Mouse (Mus musculus) MN1 (cell line): ENCODE results near the gene Mrps24.

Experiments used
- DNase-seq: peaks from one replicate; pipeline ENCODE4 v3.0.0-alpha.2; 2016; ENCODE audit warnings: low spot score

Gene Mrps24

DNA sequence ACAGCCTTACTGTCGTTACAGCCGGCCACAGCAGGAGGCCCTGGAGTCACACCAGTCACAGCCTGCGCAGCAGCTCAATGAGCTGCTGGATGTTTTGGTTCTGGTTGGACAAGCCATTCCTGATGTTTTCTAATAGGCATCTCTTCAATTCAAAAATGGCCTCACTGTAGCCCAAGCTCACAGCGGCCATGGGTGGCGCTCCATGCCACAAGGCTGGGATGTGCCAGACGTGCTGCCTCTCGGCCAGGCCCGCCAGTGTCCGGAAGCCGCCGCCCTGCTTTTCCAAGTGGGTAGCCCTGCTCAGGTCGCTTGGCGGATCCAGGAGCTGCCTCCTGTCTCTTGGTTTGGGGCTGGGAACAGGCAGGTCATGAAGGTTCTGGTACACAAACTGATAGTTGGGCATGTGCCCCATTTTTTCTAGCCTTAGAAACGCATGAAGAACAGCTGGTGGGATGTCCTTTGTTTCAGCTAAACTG is at the start of gene Mrps24:
Gene Mrps24, minus strand, starts transcription at position 51 of the 476 bp plus-strand sequence.
- DNase-seq: peak; percentile 5

DNA sequence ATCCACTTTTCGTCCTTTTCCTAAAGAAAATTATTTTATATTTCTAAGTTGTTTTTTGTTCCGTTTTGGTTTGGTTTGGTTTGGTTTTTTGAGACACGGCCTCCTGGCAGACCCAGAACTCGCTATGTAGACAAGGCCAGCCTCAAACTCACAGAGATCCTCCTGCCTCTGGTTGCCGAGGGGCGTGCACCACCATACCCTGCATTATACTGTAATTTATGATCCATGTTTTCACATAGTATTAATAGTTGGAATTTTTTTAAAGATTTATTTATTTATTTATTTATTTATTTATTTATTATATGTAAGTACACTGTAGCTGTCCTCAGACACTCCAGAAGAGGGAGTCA is 47.1 kb upstream of the Mrps24 start:
- no peak for DNase-seq

DNA sequence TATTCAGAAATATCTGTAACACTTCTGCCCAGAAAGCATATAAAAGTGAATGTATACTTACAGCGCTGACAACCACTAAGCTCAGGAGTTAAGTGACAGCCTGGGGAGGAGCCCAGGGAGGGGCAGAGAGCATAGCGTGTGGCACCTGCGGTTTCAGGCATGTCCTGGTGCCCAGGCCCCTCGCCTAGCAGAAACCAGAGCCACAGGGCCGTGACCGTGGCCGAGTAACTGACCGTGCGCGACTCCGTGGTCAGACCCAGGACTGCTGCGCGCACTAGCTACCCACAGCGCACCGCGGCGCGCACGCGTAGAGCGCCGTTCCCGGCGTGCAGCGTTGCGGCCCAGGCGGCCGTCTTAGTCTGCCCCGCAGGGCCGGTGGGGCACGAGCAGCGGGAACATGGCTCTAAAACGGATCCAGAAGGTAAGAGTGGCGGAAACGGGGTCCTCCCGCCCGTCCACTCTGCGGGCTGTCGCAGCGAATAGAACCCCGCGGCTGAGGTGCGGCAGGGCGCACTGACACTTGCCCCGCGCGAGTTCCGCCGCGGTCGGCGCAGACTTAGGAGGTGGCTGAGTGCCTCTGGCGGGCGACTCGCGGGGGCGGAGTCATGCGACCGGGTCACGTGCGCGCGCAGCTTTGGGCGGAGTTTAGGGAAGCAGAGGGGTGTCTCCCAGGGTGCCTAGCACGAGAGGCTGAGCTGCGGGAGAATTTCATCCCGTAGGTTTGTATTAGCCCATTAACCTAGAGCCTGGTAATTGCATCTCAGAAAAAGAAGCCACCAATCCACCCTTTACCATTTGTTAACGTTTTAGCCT is 46.5 kb upstream of the Mrps24 start, which contains the start of gene Urgcp:
Gene Urgcp, minus strand, starts transcription at position 557 of the 813 bp plus-strand sequence.
- peak; percentile 98 for DNase-seq

DNA sequence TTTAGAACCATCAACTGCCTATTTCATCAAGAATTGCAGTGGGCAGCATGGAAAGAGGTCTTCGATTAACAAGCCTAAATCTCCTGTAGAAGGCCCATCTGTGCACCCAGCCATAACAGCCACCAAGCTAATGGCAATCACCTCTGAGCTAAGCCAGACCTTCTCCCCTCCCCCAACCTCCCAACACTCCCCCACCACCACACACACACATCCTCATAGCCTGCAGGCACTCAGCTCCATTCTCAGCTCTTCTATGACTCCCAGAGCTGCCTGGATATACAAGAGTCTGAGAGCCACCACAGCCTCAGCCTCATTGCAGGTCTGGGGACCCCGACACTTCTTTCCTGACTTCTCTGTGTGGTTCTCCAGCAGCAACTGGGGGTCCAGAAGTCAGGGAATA is 38.3 kb upstream of the Mrps24 start:
- DNase-seq: no peak

DNA sequence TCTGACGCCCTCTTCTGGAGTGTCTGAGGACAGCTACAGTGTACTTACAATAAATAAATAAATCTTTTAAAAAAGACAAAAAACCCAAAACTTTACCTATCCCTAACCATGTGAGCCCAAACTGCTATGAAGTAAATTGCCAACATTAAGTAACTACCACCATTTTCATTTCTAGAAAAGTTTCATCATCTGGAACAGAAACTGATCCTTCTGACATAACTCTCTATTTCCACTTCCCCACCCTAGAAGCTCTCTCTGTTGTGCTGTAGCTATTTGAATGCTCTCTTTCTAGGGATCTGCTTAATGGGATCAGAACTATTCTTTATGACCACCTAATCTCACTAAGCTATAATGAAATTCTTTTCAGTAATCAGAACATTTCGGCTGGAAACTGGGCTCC is 29.5 kb upstream of the Mrps24 start:
- no peak for DNase-seq

DNA sequence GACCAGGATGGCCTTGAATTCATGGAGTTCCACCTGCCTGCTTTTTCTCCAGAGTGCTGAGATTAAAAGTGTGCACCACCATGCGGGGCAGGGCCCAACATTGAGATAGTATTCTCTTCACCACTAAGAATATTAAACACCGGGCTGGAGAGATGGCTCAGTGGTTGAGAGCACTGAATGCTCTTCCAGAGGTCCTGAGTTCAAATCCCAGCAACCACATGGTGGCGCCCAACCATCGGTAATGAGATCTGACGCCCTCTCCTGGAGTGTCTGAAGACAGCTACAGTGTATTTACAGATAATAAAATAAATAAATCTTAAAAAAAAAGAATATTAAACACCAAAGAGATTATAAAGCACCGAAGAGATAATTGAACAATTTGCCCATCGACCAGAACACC is 26.6 kb upstream of the Mrps24 start:
- peak; percentile 37 for DNase-seq

DNA sequence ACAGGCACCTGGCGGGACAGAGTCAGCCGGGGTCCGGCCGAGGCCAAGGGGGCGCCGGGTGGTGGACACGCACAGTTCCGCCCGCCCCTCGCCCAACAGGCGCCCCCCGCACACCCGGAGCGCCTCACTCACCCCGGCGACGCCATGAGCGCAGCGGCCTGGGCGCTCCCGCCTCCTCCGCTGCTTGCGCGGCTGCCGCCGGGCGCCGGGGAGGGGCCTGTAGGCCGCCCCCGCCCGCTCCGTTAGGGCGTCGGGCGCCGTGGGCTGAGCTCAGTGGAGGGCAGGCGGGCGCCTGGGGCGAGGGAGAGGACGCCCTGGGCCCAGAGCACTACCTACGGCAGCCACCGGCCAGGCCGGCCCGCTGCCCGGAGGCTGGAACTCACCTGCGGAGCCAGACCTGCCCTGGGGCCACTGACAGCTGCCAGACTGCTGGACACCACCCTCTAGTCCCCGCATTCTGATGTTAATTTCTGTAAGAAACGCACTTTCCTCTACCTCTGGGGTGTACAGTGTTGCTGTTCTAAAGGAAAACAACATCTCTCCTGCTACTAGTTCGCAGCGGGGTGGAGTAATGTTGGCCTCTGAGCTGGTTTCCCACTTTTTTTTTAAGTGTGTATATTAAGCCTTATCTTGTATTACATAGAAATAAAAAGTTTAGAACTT is 25.6 kb upstream of the Mrps24 start:
- DNase-seq: peak; percentile 87

DNA sequence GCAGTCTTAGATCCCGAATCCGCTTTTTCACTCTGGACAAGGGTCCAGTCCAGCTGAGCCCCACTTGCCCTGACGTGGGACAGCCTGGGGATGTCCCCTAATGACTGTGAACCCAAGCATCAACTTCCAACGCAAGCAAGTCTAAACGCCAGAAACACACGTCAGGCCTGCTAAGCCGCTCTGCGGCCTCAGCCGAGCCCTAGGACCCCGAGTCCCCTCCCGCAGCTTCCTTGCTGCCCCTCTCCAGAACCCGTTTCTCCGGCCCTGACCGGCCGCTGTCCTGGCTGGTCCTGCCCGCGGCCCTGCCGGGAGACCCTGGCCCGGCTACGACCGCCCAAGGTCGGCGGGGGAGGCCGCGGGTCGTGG is 25.1 kb upstream of the Mrps24 start:
- peak; percentile 59 for DNase-seq

DNA sequence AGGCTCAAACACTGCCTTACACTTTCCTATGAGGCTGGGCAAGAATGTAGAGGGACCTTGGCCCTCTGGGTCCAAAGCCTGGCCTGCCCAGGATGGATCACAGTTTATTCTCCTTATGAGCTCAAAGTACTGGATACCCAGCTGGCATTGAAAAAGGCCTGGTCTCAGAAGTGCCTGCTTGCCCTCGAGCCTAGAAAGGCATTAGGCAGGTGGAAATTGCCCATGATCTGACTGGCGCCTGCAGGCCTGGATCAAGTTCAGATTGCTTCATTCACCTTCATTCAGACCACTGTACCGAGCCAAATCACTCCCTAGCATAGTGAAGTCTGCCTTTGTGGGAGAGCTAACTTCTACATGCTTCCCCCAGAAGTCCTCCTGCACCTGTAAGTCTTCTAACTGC is 24.4 kb upstream of the Mrps24 start:
- DNase-seq: peak; percentile 35

DNA sequence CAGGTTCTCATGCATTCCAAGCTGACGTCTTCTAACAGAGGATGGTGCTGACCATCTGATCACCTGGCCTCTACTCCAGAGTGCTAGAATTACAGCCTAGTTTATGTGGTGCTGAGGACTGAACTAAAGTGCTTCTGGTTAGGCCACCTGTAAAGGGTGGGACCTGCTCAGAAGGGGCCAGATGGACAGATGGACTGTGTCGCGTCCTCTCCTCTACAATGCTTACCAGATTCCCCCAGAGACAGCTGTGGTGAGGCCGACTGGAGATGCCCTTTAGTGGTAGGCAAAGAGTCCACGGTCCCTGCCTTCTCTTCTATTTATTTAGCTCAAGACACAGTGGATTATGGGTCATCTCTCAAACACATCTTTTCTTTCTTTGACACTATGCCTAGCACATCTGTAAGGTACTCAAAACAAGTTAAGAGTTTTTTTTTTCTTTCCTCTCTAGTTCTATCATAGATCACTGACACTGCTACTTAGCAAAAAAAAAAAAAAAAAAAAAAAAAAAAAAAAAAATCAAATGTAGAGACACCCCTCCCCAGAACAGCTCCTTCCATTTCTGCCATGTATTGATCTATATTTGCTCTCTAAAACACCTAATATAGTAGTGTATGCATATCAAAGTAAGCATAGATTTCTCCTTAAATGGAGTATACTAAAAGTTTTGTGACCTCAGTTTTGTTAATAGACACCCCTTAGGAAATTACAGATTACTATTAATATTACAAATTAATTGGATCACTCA is 23.6 kb upstream of the Mrps24 start:
- peak; percentile 24 for DNase-seq

DNA sequence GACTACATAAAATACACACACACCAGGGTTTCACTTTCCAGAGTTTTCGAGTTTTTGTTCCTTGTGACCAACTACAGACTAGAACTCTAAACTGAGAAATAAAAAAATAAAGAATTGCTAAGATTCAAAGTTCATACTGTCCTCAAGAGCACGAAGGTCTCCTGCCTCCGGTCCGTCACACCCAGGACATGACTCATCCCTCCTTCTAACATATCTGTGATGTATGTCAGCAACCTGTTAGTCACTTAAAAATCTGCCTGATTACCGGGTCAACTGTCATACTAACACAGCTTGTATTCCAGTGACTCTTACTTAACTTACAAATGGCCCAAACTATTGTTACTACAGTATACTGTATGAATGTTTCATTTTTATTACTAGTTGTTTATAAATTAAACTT is 21.7 kb upstream of the Mrps24 start:
- peak; percentile 46 for DNase-seq

DNA sequence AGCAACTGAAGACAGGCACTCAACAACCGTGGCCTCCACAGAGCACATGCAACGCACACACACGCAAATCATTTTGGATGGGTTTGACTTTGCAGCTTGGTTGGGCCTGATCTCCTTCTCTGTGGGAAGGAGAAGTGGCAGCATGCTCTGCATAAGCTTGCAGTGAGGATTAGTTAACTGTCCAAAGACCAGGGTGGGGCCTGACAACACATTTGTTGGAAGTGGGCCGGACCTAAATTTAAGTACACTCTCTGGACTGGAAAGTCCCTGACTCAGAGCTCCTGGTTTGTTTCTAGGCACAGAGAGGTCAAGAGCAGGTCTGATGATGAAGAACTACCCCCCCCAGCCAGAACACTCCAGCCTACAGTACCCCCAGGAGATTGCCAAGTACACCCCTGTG is 18.8 kb upstream of the Mrps24 start:
- no peak for DNase-seq

DNA sequence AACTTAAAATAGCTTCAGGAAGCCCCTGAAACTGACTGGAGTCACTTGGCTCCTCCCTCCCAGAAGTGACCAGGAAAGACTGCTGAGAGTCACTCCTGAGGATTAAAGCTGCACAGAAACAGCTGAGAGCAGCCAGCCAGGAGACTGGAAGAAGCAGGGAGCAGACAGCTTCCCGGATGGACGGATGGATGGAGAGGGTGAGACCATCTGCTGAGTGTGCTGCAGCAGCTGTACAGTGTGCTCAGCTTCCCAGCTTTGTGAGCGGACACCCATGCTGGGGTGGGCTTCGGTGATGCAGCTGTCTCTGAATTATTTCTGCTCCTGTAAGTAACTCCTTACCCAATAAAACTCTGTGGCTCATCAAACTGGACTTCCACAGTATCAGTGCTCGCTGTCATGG is 16.9 kb upstream of the Mrps24 start:
- DNase-seq: no peak

DNA sequence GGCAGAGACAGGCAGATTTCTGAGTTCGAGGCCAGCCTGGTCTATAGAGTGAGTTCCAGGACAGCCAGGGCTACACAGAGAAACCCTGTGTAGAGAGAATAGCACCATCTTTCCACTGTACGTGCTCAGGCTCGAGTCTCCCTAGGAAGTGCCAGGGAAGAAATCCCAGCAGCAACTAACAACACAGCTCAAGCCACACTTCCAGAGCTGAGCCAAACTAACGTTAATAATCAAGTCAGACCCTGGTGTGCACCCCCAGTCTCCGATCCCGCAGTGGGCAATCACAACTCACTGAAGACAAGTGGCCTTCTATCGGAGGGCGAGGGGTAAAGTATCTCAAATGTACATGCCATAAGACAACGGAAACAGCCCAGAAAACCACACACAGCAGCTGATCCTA is 14.1 kb upstream of the Mrps24 start:
- DNase-seq: no peak

DNA sequence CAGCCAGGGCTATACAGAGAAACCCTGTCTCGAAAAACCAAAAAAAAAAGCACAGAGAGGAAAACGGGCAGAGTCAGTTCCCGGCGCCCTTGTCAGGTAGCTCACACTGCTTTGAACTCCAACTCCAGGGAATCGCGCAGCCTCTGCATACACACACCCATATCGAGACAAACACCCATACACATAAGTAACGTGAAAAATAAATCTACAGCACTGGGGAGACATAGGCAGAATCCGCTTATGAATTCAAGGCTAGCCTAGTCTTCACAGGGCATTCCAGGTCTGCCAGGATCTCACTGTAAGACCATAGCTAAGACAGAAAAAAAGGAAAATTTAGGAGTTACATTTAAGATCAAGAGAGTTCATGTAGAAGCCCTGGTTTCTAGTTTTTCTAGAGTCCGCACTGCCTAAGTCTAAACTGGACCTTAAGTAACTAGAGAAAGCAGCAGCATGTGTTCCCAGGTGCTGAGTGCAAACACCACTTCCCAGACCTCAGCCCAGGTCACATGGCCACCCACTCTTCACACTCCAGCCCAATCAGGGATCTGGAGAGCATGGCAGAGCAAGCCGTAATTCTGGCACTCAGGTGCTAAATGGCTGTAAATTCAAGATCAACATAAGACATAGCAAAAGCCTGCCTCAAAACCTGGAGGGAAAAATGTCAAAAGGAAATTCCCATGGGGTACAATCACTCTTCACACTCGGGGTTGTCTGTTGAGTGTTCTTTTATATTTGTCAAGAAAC is 3.3 kb upstream of the Mrps24 start:
- DNase-seq: peak; percentile 5

DNA sequence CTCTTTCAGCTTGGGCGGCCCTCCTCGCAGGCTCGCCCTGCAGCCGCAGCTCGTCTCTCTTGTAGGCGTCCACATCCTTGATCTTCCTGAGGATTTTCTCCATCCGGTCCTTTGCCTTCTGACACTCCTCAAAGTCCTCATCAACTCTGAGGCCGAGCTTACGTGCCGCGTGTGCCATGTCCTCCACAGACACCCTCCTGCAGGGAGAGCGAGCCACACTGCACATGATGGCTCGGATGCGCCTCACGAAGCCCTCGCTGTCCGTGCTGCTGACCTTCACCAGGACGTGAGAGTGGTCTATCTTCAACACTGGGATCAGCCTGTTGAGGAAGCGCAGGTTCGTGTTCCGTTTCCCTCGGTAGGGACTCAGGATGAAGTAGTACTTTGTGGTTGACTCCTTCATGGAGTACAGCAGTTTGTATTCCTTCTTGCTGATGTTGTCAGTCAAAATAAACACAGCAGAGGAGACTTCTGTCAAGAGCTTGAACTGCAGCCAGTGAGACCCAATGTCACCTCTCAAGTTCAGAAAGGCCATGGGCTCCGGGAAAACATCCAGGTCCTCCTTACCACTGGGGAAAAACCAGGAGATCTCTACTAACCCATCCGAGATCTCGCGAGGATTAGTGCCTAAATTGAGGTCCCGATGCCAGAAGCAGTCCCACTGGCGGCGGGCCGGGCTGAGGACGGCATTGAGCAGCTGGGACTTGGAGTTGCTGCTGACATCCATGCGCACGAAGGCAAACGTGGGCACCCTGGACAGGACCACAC is 1.6 kb upstream of the Mrps24 start:
- DNase-seq: peak; percentile 5

DNA sequence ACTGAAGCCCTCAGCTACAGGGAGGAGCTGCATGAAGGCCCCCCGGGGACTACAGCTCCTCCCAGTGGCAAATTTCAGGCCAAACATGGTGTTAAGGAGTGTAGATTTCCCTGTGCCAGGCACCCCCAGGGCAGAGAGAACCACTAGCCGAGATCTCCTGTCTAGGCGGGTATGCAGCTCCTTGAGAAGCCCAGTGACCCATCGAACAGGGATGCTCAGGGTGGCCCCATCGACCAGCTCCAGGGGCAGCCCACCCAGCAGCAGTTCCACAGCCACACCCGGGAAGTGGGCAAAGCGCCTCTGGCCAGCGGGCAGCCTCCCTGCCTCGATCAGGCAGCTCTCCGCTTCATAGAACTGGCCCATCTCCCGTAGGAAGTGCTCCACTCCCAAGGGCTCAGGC is 766 bp upstream of the Mrps24 start:
- peak; percentile 5 for DNase-seq

DNA sequence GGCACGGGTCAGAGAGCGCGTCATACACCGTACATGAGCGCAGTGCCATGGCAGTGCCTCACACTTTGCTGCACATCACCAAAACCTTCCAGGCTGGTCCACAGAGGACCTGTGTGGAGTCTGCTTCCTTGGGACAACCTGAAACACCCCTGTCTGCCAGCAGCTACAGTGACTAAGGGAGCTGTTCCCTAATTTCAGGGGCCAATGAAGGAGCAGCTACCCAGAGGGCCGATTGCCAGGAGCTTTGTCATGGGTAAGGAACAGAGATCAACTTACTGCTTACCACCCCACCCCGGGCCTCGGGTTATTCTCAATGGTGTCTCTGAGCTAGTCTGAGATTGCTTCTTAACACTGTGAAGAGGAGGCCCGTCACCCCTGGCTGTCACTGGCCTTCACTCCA is 301 bp downstream of the Mrps24 start:
- peak; percentile 5 for DNase-seq

DNA sequence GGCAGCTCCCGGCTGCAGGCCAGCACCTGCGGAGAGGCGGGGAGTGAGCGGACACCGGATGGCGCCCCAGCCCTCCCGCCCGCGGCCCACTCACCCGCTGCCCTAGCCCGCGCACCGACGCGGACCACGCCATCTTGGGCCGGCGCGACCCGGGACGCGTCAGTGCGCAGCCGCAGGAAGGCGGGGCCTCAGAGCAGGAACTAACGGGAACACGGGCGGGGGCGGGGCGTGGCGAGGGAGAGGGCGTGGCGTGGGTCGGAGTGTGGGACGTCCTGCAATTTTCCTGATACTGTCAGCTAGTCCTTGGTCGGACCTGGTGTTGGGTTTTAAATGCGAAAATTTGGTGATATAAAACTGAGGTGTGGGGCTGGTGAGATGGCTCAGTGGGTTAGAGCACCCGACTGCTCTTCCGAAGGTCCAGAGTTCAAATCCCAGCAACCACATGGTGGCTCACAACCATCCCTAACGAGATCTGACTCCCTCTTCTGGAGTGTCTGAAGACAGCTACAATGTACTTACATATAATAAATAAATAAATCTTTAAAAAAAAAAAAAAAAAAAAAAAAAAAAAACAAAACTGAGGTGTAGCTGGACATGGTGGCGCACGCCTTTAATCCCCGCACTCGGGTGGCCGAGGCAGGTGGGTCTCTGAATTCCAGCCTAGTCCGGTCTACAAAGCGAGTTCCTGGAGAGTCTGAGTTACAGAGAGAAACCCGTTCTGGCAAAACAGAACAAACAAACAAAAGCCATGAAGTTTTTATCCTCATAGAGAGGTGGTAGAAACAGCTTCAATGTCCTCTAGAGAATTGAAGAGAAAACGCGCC is 7.7 kb downstream of the Mrps24 start:
- peak; percentile 96 for DNase-seq

DNA sequence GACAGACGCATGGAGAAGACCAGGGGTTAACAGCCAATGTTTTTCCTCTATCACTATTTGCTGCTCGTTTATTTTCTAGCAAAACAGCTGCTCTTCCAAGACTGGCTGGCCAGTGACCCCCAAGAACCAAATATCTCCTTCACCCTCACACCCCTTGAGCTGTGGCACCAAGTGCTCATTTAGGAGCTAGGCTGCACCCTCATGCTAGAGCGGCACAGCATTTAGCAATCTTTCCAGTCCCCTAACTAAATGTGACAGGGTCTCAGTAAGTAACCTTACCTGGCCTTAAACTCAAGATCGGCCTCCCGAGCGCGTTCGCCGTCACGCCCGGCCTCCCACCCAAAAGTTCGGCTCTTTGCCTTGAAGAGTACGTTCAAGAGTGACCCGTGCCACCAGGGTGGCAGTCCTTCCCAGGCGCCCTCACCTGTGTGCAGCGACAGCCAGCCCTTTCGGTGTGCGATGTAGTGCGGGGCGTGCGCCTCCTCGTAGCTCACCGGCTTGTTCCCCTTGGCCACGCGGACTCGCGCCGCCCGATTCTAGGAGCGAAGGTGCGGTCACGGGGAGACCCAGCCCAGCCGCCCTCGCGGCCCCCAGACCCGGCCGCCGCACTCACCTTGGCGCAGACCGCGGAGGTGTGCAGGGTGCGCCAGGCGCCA is 8.5 kb downstream of the Mrps24 start:
- no peak for DNase-seq
